Comparison of ENCODE assay signal across 8 mouse cellular contexts in genomic region chr1:180265399-180265798, GRCm38 (mm10). TPM values are rescaled to one million over a fixed set of nuclear protein-coding genes. Genes with fewer than 3 reads are reported as not detected.
A peak's percentile ranks its signal among the peaks of the same experiment; 100 is the strongest.
DNase-seq lines count a peak whose midpoint lies in the region; ATAC-seq and TF ChIP-seq lines count a peak whose summit lies in the region.

No protein-coding gene starts in this region.

- H3K4me1 ChIP-seq in forebrain, embryonic 10.5 days: peaks cover 18% of the 10 kb centered on the region
- no peaks in the 10 kb centered on the region for H3K4me1 ChIP-seq in forebrain, embryonic 15.5 days
- H3K4me1 ChIP-seq in heart, adult 2 months (ENCODE audit: control insufficient read depth, insufficient read depth, low read length): peaks cover 9% of the 10 kb centered on the region
- H3K4me1 ChIP-seq in kidney, postnatal 0 days (replicated peaks; ENCODE audit: insufficient read depth, low read length): peaks cover 3% of the 10 kb centered on the region; the same call in 1 of the 2 replicates

- H3K9me3 ChIP-seq in forebrain, embryonic 10.5 days: no peaks in the 10 kb centered on the region
- no peaks in the 10 kb centered on the region for H3K9me3 ChIP-seq in forebrain, embryonic 15.5 days
- no peaks in the 10 kb centered on the region for H3K9me3 ChIP-seq in kidney, postnatal 0 days (replicated peaks; ENCODE audit: low read length)

- intact Hi-C loops in heart, adult 2 months (cut with DNase I): loop anchor here (2.0 to 5.0 kb wide), 2 partner anchors 219 to 287 kb away; no protein-coding TSS in a partner anchor

- no peak overlapping the region for H3K4me2 ChIP-seq in forebrain, embryonic 15.5 days (replicated peaks)
- H3K4me2 ChIP-seq in kidney, postnatal 0 days (ENCODE audit: low read length): peak overlapping the region; percentile 33

- ATAC-seq in forebrain, embryonic 15.5 days (replicated peaks): no peak
- no peak for ATAC-seq in kidney, postnatal 0 days (replicated peaks; ENCODE audit: low FRiP score, low read depth)

- peaks cover 27% of the 10 kb centered on the region for H3K27me3 ChIP-seq in forebrain, embryonic 10.5 days (ENCODE audit: poor library complexity, severe bottlenecking)
- H3K27me3 ChIP-seq in forebrain, embryonic 15.5 days: no peaks in the 10 kb centered on the region
- no peaks in the 10 kb centered on the region for H3K27me3 ChIP-seq in heart, adult 2 months (ENCODE audit: control insufficient read depth, insufficient read depth, low read length)
- no peaks in the 10 kb centered on the region for H3K27me3 ChIP-seq in kidney, postnatal 0 days (ENCODE audit: insufficient read depth, low read length)

- peak overlapping the region; percentile 5; the same call in 1 of the 2 replicates for H3K4me3 ChIP-seq in forebrain, embryonic 10.5 days
- no peak overlapping the region for H3K4me3 ChIP-seq in forebrain, embryonic 15.5 days
- H3K4me3 ChIP-seq in heart, adult 2 months: no peak overlapping the region
- H3K4me3 ChIP-seq in kidney, postnatal 0 days (replicated peaks; ENCODE audit: low read depth, low read length): 0 out of 2 replicates have a peak overlapping the region, but pooled peaks have one; percentile 3

- TF ChIP-seq EP300 in heart, adult 2 months (IDR thresholded peaks at IDR 0.05; ENCODE audit: insufficient read depth, low read depth, low read length): no peak

- no peak overlapping the region for H3K9ac ChIP-seq in forebrain, embryonic 15.5 days (replicated peaks)
- H3K9ac ChIP-seq in heart, adult 2 months (ENCODE audit: low read depth, low read length): no peak overlapping the region
- no peak overlapping the region for H3K9ac ChIP-seq in kidney, postnatal 0 days (ENCODE audit: low read depth, low read length)

- 11% methylated on average over 7 of the region's 7 CpGs for WGBS in forebrain, embryonic 10.5 days
- 12% methylated on average over 7 of the region's 7 CpGs for WGBS in forebrain, embryonic 15.5 days
- WGBS in heart, adult 2 months: 19% methylated on average over 7 of the region's 7 CpGs
- WGBS in kidney, postnatal 0 days: 14% methylated on average over 7 of the region's 7 CpGs

- DNase-seq in forebrain, embryonic 10.5 days (ENCODE audit: extremely low spot score, low spot score): no peak
- DNase-seq in adrenal gland, postnatal 10 days: peak; percentile 82
- peak; percentile 59 to 62 for DNase-seq in heart, adult 2 months
- peak; percentile 65 for DNase-seq in kidney, postnatal 0 days (ENCODE audit: low spot score)
- peak; percentile 81 for DNase-seq in lung, postnatal 36 days
- DNase-seq in thymus, postnatal 4 days: peak; percentile 85
- no peak for DNase-seq in layer of hippocampus, adult 9-10 months (ENCODE audit: low spot score)

- TF ChIP-seq CTCF in heart, adult 2 months (IDR thresholded peaks at IDR 0.05): no peak
- TF ChIP-seq CTCF in kidney, postnatal 0 days (IDR thresholded peaks at IDR 0.05; ENCODE audit: low read depth): no peak

- H3K27ac ChIP-seq in forebrain, embryonic 10.5 days: no peak overlapping the region
- no peak overlapping the region for H3K27ac ChIP-seq in forebrain, embryonic 15.5 days (replicated peaks)
- peak overlapping the region; percentile 56; the same call in 1 of the 2 replicates for H3K27ac ChIP-seq in heart, adult 2 months
- H3K27ac ChIP-seq in kidney, postnatal 0 days: no peak overlapping the region

- TF ChIP-seq POLR2A in heart, adult 2 months (IDR thresholded peaks at IDR 0.05; ENCODE audit: insufficient read depth, low read depth, low read length): no peak

- H3K79me2 ChIP-seq in heart, adult 2 months (replicated peaks; ENCODE audit: control insufficient read depth, insufficient read depth, low read length): no peaks in the 10 kb centered on the region

- H3K36me3 ChIP-seq in forebrain, embryonic 10.5 days (replicated peaks): no peaks in the 10 kb centered on the region
- H3K36me3 ChIP-seq in forebrain, embryonic 15.5 days: no peaks in the 10 kb centered on the region
- H3K36me3 ChIP-seq in heart, adult 2 months (ENCODE audit: control insufficient read depth, insufficient read depth, low read length): no peaks in the 10 kb centered on the region
- H3K36me3 ChIP-seq in kidney, postnatal 0 days (ENCODE audit: insufficient read depth, low read length): no peaks in the 10 kb centered on the region

RNA-seq across cellular contexts. Expression of gene Psen2, which starts 2.2 kb away (rescaled TPM):
- polyA plus RNA-seq in forebrain, embryonic 10.5 days (2016; fragmentation: Nextera tagmentation; extraction: Ambion mirVana): 6.4 and 6.5 TPM in 2 replicates
- 9.9 and 13.8 TPM in 2 replicates for polyA plus RNA-seq in forebrain, embryonic 15.5 days (2015; fragmentation: Nextera tagmentation; extraction: Ambion mirVana)
- total RNA-seq in adrenal gland, postnatal 10 days (2021): 10 to 100 TPM; 25.4 to 26.7 TPM
- total RNA-seq in heart, adult 2 months (2021): 10 to 100 TPM; 11.6 to 13.1 TPM
- 30.5 and 35.8 TPM in 2 replicates for polyA plus RNA-seq in heart, adult 2 months (2012; rRNA removed)
- polyA plus RNA-seq in kidney, postnatal 0 days (2015; fragmentation: Nextera tagmentation; extraction: Ambion mirVana): 19.8 and 20.8 TPM in 2 replicates

Comparison
In these comparisons a context has a peak if more than half of its experiments do, and no peak if none do; other contexts are left out.
1. H3K4me3 ChIP-seq: peak in forebrain, embryonic 10.5 days (single experiment) and kidney, postnatal 0 days (single experiment); none in forebrain, embryonic 15.5 days (single experiment) and heart, adult 2 months (single experiment).
2. DNase-seq: peak in adrenal gland, postnatal 10 days (single experiment), heart, adult 2 months (2 of 2), kidney, postnatal 0 days (single experiment), lung, postnatal 36 days (single experiment) and thymus, postnatal 4 days (single experiment); none in forebrain, embryonic 10.5 days (single experiment) and layer of hippocampus, adult 9-10 months (single experiment).